Mouse (Mus musculus): ENCODE results near the gene Arl8a. TPM values are rescaled to one million over a fixed set of nuclear protein-coding genes. Genes with fewer than 3 reads are reported as not detected.

Arl8a gene
- polyA plus RNA-seq, 1 experiment, result 51.4 TPM

GRCm38 (mm10) chr1:135195907-135196440 lies 49.4 kb downstream of the Arl8a start:
- Histone ChIP-seq H3K79me2 (ENCODE audit: control insufficient read depth, insufficient read depth) (no peaks in the 10 kb centered on the region), H3K79me3 (ENCODE audit: low read depth) (no peaks in the 10 kb centered on the region), H3K4me3 (ENCODE audit: insufficient read depth, poor library complexity, severe bottlenecking) (no peak overlapping the region), H3ac (ENCODE audit: control insufficient read depth, insufficient read length, low read depth) (no peak overlapping the region), H3K27me3 (ENCODE audit: control insufficient read depth, insufficient read depth, insufficient read length) (no peaks in the 10 kb centered on the region), H3K36me3 (ENCODE audit: control insufficient read depth, insufficient read depth) (no peaks in the 10 kb centered on the region)
- TF ChIP-seq MAX (IDR thresholded peaks at IDR 0.05) (no peak), FOSL1 (IDR thresholded peaks at IDR 0.05; ENCODE audit: insufficient read depth, low read length, poor library complexity, severe bottlenecking) (no peak), CEBPB (IDR thresholded peaks at IDR 0.05; ENCODE audit: low read depth) (no peak), USF1 (IDR thresholded peaks at IDR 0.05; ENCODE audit: low read depth) (no peak), CTCF (IDR thresholded peaks at IDR 0.05; ENCODE audit: control insufficient read depth, insufficient read depth, insufficient read length) (no peak), MYOG (IDR thresholded peaks at IDR 0.05; ENCODE audit: control insufficient read depth, extremely low read depth, insufficient read length) (no peak), MYOD1 (IDR thresholded peaks at IDR 0.05; ENCODE audit: control insufficient read depth, insufficient read length, low read depth) (no peak)

DNA sequence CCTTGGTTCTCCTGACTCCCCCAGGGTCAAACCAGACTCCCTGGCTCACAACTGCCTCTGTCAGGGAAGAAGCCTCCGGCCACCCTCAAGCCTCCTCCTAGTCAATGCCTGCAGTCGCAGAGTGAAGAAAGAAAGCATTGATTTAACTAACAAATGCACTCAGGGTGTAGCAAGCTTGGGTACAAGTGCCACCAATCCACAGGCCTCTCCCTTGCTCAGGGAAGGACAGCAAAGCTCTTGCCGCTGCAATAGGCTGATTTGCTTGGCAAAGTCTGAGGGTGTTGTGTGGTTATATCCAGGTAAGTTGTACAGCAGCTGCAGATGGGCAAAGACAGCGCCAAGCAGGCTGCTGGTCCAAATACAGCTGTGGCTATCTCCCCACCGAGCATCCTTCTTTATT lies 51.8 kb downstream of the Arl8a start:
- Histone ChIP-seq H3K4me3 (ENCODE audit: insufficient read depth, poor library complexity, severe bottlenecking) (no peak overlapping the region), H3K79me2 (ENCODE audit: control insufficient read depth, insufficient read depth) (no peaks in the 10 kb centered on the region)

DNA sequence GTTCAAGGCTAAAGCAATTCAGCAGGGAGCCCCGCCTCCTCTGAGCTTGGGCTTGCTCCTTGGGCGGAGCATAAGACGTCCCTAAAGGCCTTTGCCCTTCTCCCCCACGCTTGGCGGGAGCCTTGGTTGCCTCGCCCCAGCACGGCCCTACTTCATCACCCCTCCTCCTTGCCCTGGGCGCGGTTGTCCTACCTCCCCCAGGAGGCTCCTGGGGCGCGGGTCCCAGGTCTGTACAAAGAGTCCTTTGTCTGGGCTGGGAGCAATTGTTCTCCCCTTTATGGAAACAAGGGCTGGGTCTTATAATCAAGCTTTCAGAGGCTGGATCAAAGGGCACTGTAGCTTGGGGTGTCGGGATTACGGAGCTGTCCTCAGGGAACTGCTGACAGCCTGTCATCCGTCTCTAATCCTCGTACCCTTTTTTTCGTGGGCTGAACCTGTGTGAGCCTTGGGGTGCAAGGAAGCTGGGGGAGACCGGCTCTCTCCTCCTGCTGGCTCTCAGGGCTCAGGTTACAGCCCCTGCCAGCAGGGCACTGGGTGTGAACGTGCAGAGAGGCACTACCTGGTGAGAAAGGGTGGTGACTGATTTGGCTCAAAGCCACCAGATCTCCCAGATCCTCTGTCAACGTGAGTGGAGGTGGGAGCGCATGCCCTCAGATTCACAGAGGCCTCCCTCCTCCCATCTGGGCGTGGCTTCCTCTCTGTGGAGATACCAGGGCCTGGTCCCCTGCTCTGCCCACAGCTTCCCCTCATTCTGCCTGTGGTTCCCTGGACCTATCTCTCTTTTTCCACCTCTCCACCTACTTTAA lies 52.6 kb downstream of the Arl8a start:
- no peak overlapping the region for H3ac ChIP-seq (ENCODE audit: control insufficient read depth, insufficient read length, low read depth)
- no peaks in the 10 kb centered on the region for H3K79me2 ChIP-seq (ENCODE audit: control insufficient read depth, insufficient read depth)
- H3K4me3 ChIP-seq (ENCODE audit: insufficient read depth, poor library complexity, severe bottlenecking), result no peak overlapping the region
- H3K27me3 ChIP-seq (ENCODE audit: control insufficient read depth, insufficient read depth, insufficient read length), result no peaks in the 10 kb centered on the region
- H3K36me3 ChIP-seq (ENCODE audit: control insufficient read depth, insufficient read depth), result no peaks in the 10 kb centered on the region
- TF ChIP-seq CEBPB (IDR thresholded peaks at IDR 0.05; ENCODE audit: low read depth), result no peak
- no peak for TF ChIP-seq MYOD1 (IDR thresholded peaks at IDR 0.05; ENCODE audit: control insufficient read depth, insufficient read length, low read depth)
- H3K79me3 ChIP-seq (ENCODE audit: low read depth), result no peaks in the 10 kb centered on the region

More for the DNA sequence above, 51.8 kb downstream of the Arl8a start:
- no peaks in the 10 kb centered on the region for H3K36me3 ChIP-seq (ENCODE audit: control insufficient read depth, insufficient read depth)
- no peaks in the 10 kb centered on the region for H3K27me3 ChIP-seq (ENCODE audit: control insufficient read depth, insufficient read depth, insufficient read length)
- TF ChIP-seq MYOD1 (IDR thresholded peaks at IDR 0.05; ENCODE audit: control insufficient read depth, insufficient read length, low read depth) (no peak), CTCF (IDR thresholded peaks at IDR 0.05; ENCODE audit: control insufficient read depth, insufficient read depth, insufficient read length) (no peak), CEBPB (IDR thresholded peaks at IDR 0.05; ENCODE audit: low read depth) (no peak), MYOG (IDR thresholded peaks at IDR 0.05; ENCODE audit: control insufficient read depth, extremely low read depth, insufficient read length) (no peak), USF1 (IDR thresholded peaks at IDR 0.05; ENCODE audit: low read depth) (no peak), FOSL1 (IDR thresholded peaks at IDR 0.05; ENCODE audit: insufficient read depth, low read length, poor library complexity, severe bottlenecking) (no peak), MAX (IDR thresholded peaks at IDR 0.05) (no peak)
- no peak overlapping the region for H3ac ChIP-seq (ENCODE audit: control insufficient read depth, insufficient read length, low read depth)
- H3K79me3 ChIP-seq (ENCODE audit: low read depth), result no peaks in the 10 kb centered on the region

DNA sequence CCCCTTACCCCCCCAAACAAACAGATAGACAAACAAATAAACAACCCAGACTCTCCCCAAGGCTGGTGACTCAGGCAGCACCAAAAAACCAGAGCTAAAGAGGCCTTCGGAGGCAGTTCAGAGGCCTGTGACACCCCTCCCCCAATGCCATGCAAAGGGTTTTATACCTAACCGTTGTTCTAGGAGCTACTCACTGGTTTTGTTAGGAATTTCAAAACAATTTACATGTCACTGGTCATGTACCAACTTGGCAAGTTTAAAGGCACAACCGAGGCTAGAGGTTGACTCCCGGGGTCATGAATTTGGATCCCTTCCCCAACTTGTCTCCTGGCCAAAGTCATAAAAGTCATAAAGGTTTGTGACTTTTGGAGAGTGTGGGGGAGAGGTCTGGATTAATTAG lies 53.8 kb downstream of the Arl8a start:
- H3K27me3 ChIP-seq (ENCODE audit: control insufficient read depth, insufficient read depth, insufficient read length), result no peaks in the 10 kb centered on the region
- H3ac ChIP-seq (ENCODE audit: control insufficient read depth, insufficient read length, low read depth), result no peak overlapping the region
- no peak overlapping the region for H3K4me3 ChIP-seq (ENCODE audit: insufficient read depth, poor library complexity, severe bottlenecking)
- H3K79me3 ChIP-seq (ENCODE audit: low read depth), result no peaks in the 10 kb centered on the region
- no peak for TF ChIP-seq MYOG (IDR thresholded peaks at IDR 0.05; ENCODE audit: control insufficient read depth, extremely low read depth, insufficient read length)
- no peak for TF ChIP-seq CTCF (IDR thresholded peaks at IDR 0.05; ENCODE audit: control insufficient read depth, insufficient read depth, insufficient read length)
- TF ChIP-seq USF1 (IDR thresholded peaks at IDR 0.05; ENCODE audit: low read depth), result no peak
- no peak for TF ChIP-seq MAX (IDR thresholded peaks at IDR 0.05)
- no peak for TF ChIP-seq FOSL1 (IDR thresholded peaks at IDR 0.05; ENCODE audit: insufficient read depth, low read length, poor library complexity, severe bottlenecking)
- no peak for TF ChIP-seq CEBPB (IDR thresholded peaks at IDR 0.05; ENCODE audit: low read depth)
- TF ChIP-seq MYOD1 (IDR thresholded peaks at IDR 0.05; ENCODE audit: control insufficient read depth, insufficient read length, low read depth), result no peak
- no peaks in the 10 kb centered on the region for H3K36me3 ChIP-seq (ENCODE audit: control insufficient read depth, insufficient read depth)
- no peaks in the 10 kb centered on the region for H3K79me2 ChIP-seq (ENCODE audit: control insufficient read depth, insufficient read depth)

- Histone ChIP-seq H3K36me3 (ENCODE audit: control insufficient read depth, insufficient read depth) (no peaks in the 10 kb centered on the region), H3ac (ENCODE audit: control insufficient read depth, insufficient read length, low read depth) (no peak overlapping the region), H3K79me2 (ENCODE audit: control insufficient read depth, insufficient read depth) (no peaks in the 10 kb centered on the region), H3K79me3 (ENCODE audit: low read depth) (no peaks in the 10 kb centered on the region), H3K4me3 (ENCODE audit: insufficient read depth, poor library complexity, severe bottlenecking) (no peak overlapping the region), H3K27me3 (ENCODE audit: control insufficient read depth, insufficient read depth, insufficient read length) (no peaks in the 10 kb centered on the region)
- TF ChIP-seq MAX (IDR thresholded peaks at IDR 0.05) (no peak), CTCF (IDR thresholded peaks at IDR 0.05; ENCODE audit: control insufficient read depth, insufficient read depth, insufficient read length) (no peak), CEBPB (IDR thresholded peaks at IDR 0.05; ENCODE audit: low read depth) (no peak)
Observed at GRCm38 (mm10) chr1:135204196-135205126, 57.8 kb downstream of the Arl8a start.
